Mouse (Mus musculus) heart, adult 8-10 months (tissue): ENCODE measurements around the gene Mepe. TPM values are rescaled to one million over a fixed set of nuclear protein-coding genes. Genes with fewer than 3 reads are reported as not detected.

ENCODE experiments used
- DNase-seq: peaks from one replicate; pipeline ENCODE4 v3.0.0; 2022; ENCODE audit warnings: low spot score
- total RNA-seq, 4 experiments: library from RNA; stranded (reverse); gene quantifications; 2 replicates each; pipeline ENCODE4 v1.2.4; 2022

Mepe gene
- not detected for total RNA-seq

DNA sequence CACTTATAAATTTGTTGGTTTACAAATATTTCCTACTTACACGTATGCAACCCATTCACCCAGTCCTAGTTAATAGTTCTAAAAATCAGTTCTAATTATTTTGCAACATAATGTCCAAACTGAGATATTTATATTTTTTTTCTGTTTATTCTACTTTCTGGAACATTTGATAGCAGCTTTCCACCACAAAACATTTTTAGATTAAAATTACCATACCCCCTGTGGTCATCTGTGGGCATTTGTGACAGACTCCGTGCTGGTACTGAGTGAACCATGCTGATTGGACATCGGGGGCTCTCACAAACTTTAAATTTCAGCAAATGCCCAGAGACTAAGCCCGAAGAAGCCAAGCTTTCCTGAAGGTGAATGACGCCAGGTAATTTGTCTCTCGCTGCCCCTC, at the start of gene Mepe:
Gene Mepe, plus strand, starts transcription at position 301 of the 400 bp plus-strand sequence.
- no peak for DNase-seq

GRCm38 (mm10) chr5:104294201-104294600, 30.9 kb upstream of the Mepe start:
- no peak for DNase-seq

DNA sequence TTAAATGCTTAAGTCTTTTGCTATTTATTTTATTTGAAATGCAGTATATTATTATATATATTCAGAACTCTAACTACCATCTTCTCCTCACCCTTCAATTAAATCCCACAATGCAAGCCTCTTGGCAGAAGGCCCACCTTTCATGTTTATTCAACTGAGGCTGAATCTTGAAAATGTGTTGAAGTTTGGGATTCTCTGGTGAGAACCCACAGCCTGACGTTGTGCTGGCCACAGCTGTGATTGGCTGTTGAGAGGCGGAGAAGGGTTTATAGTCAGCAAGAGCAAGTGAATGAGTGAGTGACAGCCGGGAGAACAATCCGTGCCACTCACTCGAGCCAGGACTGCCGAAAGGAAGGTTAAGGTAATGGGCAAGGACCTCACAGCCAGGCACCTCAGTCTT, 26.1 kb upstream of the Mepe start, which contains the start of gene Ibsp:
Gene Ibsp, plus strand, starts transcription at position 178 of the 400 bp plus-strand sequence.
- DNase-seq, result no peak

DNA sequence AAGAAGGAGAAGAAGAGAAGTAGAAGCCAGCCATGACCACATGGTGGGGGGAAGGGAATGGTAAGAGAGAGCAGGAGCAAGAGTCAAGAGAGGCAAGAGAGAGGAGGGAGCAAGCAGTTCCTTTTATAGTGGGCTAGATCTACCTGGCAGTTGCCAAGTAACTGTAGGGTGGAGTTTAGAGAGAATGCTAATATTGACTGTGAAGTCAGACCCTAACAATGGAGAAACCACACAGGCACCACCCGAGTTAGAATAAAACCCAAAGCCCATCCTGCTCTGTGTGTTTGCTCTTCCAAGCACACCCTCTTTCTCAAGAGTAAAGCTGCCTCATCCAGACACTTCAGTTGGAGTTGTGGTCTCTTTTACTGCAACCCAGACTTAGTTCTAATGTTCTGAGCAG, 11.1 kb upstream of the Mepe start:
- no peak for DNase-seq

GRCm38 (mm10) chr5:104326884-104327283, 1.8 kb downstream of the Mepe start:
- DNase-seq, result no peak

GRCm38 (mm10) chr5:104327389-104327788, 2.3 kb downstream of the Mepe start:
- no peak for DNase-seq

DNA sequence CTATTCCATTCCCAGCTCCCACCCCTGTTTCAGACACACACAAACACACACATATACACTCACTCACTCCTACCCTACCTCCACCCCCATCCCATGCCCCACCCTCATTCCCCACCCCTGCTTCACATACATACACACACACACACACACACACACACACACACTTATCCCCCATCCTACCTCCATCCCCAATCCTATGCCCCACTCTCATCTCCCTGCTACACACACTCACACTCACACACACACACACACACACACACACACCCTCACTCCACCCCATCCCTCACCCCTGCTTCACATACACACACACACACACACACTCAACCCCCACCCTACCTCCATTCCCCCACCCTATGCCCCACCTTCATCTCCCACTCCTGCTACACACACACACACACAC, 2.7 kb downstream of the Mepe start:
- no peak for DNase-seq

DNA sequence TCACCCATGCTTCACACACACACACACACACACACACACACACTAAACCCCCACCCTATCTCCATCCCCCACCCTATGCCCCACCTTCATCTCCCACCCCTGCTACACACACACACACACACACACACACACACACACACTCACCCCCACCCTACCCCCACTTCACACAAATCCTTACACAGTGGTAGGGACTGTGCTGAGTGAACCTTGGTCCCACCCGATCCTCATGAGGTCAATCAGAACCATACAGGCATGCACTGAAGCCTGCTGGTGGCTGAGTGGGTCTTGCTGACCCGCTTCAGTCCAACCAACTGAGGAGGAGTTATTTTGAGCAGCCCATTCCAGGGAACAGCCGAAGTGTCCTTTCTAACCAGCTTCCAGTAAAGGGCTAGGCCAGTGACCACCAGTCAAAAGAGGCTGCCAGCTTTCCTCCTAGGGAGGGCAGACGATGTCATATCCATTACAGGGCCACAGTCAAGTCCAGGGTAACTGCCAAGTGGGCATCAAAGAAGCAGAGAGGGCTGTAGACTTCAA, 3.3 kb downstream of the Mepe start:
- DNase-seq, result no peak

DNA sequence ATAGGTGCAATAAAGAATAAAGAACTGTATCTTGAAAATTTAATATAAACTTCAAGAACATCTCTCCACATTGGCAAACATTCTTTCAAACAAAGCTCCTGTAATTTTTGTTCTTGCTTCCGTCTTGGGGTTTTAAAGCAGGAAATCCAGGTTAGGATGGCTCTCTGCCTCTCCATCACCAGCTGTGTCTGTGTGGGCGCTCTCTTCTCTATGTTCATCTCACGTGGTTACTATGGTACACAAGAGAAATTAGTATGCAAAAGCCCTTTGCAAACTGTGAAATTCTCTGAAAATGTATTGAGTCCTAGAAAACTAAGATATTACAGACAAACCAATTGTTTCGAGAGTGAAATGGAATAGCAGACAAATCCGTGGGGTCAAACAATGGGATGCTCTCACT, 4.3 kb downstream of the Mepe start:
- DNase-seq, result no peak

GRCm38 (mm10) chr5:104330088-104330487, 5.0 kb downstream of the Mepe start:
- no peak for DNase-seq

- no peak for DNase-seq
Observed at GRCm38 (mm10) chr5:104332296-104332695, 7.2 kb downstream of the Mepe start.

GRCm38 (mm10) chr5:104333231-104333640, 8.1 kb downstream of the Mepe start:
- peak; percentile 71 for DNase-seq

DNA sequence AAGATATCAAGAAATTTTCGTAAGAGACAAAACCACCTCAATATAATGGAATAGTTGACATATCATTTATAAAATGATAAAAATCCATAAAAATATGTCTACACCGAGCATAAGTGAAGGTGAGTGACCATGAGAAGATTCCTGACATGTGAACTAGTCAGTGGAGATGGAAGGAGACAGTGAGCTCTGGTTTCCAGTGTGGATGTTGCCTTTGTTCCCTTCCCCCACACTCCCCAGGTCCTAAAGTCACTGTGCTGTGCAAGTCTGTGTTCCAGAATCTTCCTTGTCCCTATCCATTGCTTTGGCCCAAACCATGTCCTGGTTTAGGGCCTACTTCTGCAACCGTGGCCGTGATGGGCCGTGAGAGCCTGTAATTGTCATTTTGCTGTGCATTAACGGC, 8.5 kb downstream of the Mepe start:
- no peak for DNase-seq

DNA sequence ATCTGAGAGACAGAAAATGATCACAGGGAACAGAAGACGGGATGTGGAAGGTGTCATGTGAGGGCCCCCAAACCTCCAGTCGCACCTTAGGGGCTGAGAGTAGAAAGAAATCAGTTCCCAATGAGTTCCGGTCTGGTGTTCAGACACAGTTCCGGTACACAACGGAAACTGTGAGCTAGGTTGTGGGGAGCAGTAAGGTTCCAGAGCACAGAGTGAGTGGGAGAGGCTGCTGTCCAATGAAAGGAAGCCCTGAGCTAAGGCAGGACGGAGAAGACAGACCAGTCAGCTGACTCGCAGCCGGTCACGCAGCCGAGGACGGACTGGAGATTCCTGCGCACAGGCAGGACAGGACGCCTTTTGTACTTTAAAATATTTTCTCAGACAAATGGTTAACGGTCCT, 9.4 kb downstream of the Mepe start:
- no peak for DNase-seq

GRCm38 (mm10) chr5:104335962-104336361, 10.8 kb downstream of the Mepe start:
- DNase-seq, result no peak

DNA sequence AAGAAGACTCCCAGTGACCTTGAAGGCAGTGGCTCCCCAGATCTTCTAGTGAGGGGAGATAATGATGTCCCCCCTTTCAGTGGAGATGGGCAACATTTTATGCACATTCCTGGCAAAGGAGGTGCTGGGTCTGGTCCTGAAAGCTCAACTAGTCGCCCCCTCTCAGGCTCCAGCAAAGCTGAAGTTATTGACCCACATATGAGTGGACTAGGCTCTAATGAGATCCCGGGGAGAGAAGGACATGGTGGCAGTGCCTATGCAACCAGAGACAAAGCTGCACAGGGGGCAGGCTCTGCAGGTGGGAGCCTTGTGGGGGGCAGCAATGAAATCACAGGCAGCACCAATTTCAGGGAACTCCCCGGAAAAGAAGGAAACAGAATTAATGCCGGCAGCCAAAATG, 12.4 kb downstream of the Mepe start:
- no peak for DNase-seq

- no peak for DNase-seq
Observed at GRCm38 (mm10) chr5:104339009-104339408, 13.9 kb downstream of the Mepe start.

DNA sequence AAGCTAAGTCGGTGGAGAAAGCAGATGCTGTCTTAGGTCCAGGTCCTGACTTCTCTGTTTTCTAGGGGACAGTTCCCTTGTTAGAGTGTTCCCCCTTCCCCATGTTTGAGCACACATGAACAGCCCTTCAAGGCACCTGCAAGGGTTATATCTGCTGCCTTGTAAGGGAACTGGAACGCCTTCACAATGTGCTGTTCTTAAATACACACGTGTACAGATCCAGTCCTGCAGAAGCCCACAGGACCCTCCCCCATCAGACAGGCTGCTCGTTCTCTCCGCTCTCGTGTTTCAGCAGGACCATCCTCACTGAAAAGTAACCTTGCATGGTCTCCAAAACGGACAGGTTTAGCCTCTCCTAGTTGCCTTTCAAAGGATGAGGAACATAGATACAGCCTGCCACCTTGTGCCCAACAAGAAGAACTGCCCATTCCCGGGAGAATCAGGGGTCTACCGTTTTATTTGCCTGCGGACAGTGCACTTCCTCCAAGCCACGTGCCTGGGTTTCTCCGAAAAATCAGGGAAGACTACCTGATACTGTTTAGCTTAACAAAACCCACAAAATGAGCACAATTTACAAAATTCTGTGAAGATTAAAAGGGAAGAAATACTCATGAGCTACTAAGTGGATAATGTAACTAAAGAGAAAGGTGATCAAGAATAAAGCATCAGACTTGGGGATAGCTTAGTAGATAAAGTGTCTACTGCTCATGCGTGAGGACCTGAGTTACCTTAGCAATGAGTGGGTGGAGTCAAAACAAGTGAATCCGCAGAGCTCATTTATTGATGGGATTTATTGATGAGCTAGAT, 14.8 kb downstream of the Mepe start:
- no peak for DNase-seq

DNA sequence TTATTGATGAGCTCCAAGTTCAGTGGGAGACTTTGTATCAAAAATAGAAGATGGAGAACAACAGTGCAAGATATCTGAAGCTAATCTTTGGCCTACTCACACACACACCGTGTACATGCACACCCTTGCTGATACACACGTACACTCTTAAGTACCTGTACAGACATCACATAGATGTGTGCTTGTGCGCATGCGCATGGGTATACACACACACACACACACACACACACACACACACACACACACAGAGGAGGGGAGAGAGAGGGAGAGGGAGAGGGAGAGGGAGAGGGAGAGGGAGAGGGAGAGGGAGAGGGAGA, 15.3 kb downstream of the Mepe start:
- no peak for DNase-seq

- DNase-seq, result no peak
Observed at GRCm38 (mm10) chr5:104342881-104343280, 17.8 kb downstream of the Mepe start.

- DNase-seq, result no peak
Observed at GRCm38 (mm10) chr5:104344526-104345240, 19.6 kb downstream of the Mepe start.

GRCm38 (mm10) chr5:104345241-104345630, 20.1 kb downstream of the Mepe start:
- DNase-seq, result no peak

GRCm38 (mm10) chr5:104351041-104351440, 25.9 kb downstream of the Mepe start:
- no peak for DNase-seq
